ENCODE assay signal across 21 mouse cellular contexts in genomic region chr15:93974727-93975126, GRCm38 (mm10).
DNase-seq lines count a peak whose midpoint lies in the region; ATAC-seq and TF ChIP-seq lines count a peak whose summit lies in the region.
"Had no signal": no experiment of that assay in that cellular context is flagged by ENCODE, and none has a peak within 500 bp of the region (broad histone marks: within the 10 kb centered on the region; RNA-seq: fewer than 3 reads in every experiment).

No protein-coding gene starts in this region.

- H3K4me3 ChIP-seq in spleen, adult 2 months (ENCODE audit: extremely low read depth, insufficient read depth, insufficient read length): no peak overlapping the region
- no peak overlapping the region for H3K4me3 ChIP-seq in forebrain, embryonic 14.5 days (ENCODE audit: low read depth, low read length)
- H3K4me3 ChIP-seq: embryonic facial prominence, embryonic 12.5 days; erythroblast, embryonic 14.5 days; forebrain, embryonic 13.5 days; heart, adult 2 months; limb, embryonic 15.5 days had no signal

- DNase-seq in spleen, adult 2 months (ENCODE audit: low read depth in 1 of 2, low spot score in 2 of 2): no peak
- no peak for DNase-seq in spleen, postnatal 14 days (ENCODE audit: low spot score in 2 of 2)
- peak; percentile 49 for DNase-seq in kidney, adult 9 months
- peak; percentile 46 to 56 for DNase-seq in kidney, postnatal 36 days
- DNase-seq in right cerebral cortex, postnatal 10 days (ENCODE audit: low spot score in 2 of 2): no peak
- DNase-seq in forebrain, embryonic 14.5 days (ENCODE audit: low spot score): no peak
- DNase-seq in cerebellum, adult 11 months: no peak
- DNase-seq: cerebellum, adult 8-10 months; gastrocnemius, postnatal 25 days; heart, adult 2 months; lung, embryonic 14.5 days; lung, postnatal 4 days; right cerebral cortex, postnatal 25 days; thymus, postnatal 25 days had no signal

- no peaks in the 10 kb centered on the region for H3K9me3 ChIP-seq in forebrain, embryonic 14.5 days (replicated peaks; ENCODE audit: control insufficient read depth, low read length)
- H3K9me3 ChIP-seq: embryonic facial prominence, embryonic 12.5 days; forebrain, embryonic 13.5 days; limb, embryonic 15.5 days had no signal

- H3K9ac ChIP-seq in forebrain, embryonic 14.5 days (ENCODE audit: low read length): no peak overlapping the region
- H3K9ac ChIP-seq: embryonic facial prominence, embryonic 12.5 days; forebrain, embryonic 13.5 days; limb, embryonic 15.5 days; lung, embryonic 14.5 days had no signal

- peak overlapping the region; percentile 38; the same call in 1 of the 2 replicates for H3K27ac ChIP-seq in spleen, adult 2 months (ENCODE audit: insufficient read depth, low read length)
- H3K27ac ChIP-seq in forebrain, embryonic 14.5 days (ENCODE audit: low read depth, low read length): no peak overlapping the region
- H3K27ac ChIP-seq: embryonic facial prominence, embryonic 12.5 days; forebrain, embryonic 13.5 days; heart, adult 2 months; limb, embryonic 15.5 days had no signal

- H3K4me2 ChIP-seq in forebrain, embryonic 14.5 days (ENCODE audit: low read length): no peak overlapping the region
- H3K4me2 ChIP-seq: embryonic facial prominence, embryonic 12.5 days; forebrain, embryonic 13.5 days; limb, embryonic 15.5 days; lung, embryonic 14.5 days had no signal

- no peaks in the 10 kb centered on the region for H3K27me3 ChIP-seq in spleen, adult 2 months (ENCODE audit: control insufficient read depth, insufficient read depth, low read length)
- H3K27me3 ChIP-seq in forebrain, embryonic 14.5 days (replicated peaks; ENCODE audit: control insufficient read depth, insufficient read depth, low read length): no peaks in the 10 kb centered on the region
- H3K27me3 ChIP-seq: CH12.LX; embryonic facial prominence, embryonic 12.5 days; forebrain, embryonic 13.5 days; limb, embryonic 15.5 days had no signal

- no peaks in the 10 kb centered on the region for H3K4me1 ChIP-seq in spleen, adult 2 months (ENCODE audit: control insufficient read depth, insufficient read depth, insufficient read length)
- H3K4me1 ChIP-seq in forebrain, embryonic 14.5 days (ENCODE audit: control insufficient read depth, insufficient read depth, low read length): no peaks in the 10 kb centered on the region
- H3K4me1 ChIP-seq: embryonic facial prominence, embryonic 12.5 days; forebrain, embryonic 13.5 days; limb, embryonic 15.5 days had no signal

- TF ChIP-seq CTCF in spleen, adult 2 months (IDR thresholded peaks at IDR 0.05; ENCODE audit: extremely low read depth, insufficient read depth, insufficient read length, insufficient replicate concordance): no peak

- no peak for TF ChIP-seq POLR2A in spleen, adult 2 months (IDR thresholded peaks at IDR 0.05; ENCODE audit: low read depth, low read length)

- 82% methylated on average over 7 of the region's 7 CpGs for WGBS in spleen, adult 2 months
- WGBS in forebrain, embryonic 14.5 days: 92% methylated on average over 7 of the region's 7 CpGs

- ATAC-seq in forebrain, embryonic 14.5 days: no peak
- ATAC-seq: forebrain, embryonic 13.5 days; hindbrain, embryonic 16.5 days; midbrain, embryonic 16.5 days had no signal

- H3K36me3 ChIP-seq in spleen, adult 2 months (ENCODE audit: control insufficient read depth, insufficient read depth, low read length): no peaks in the 10 kb centered on the region
- no peaks in the 10 kb centered on the region for H3K36me3 ChIP-seq in forebrain, embryonic 14.5 days (ENCODE audit: control insufficient read depth, insufficient read depth, low read length)
- H3K36me3 ChIP-seq: embryonic facial prominence, embryonic 12.5 days; limb, embryonic 15.5 days had no signal

Comparison
In these comparisons a context has a peak if more than half of its experiments do, and no peak if none do; other contexts are left out.
1. DNase-seq: peak in kidney, adult 9 months (single experiment) and kidney, postnatal 36 days (2 of 2); none in spleen, adult 2 months (0 of 2), spleen, postnatal 14 days (0 of 2), right cerebral cortex, postnatal 10 days (0 of 2), forebrain, embryonic 14.5 days (single experiment) and cerebellum, adult 11 months (single experiment).